Mouse (Mus musculus) MEL (cell line): ENCODE results near the gene Zbtb20. TPM values are rescaled to one million over a fixed set of nuclear protein-coding genes. Genes with fewer than 3 reads are reported as not detected.

Experiments
- DNase-seq: peaks from one replicate; pipeline ENCODE4 v3.0.0; 2011; ENCODE audit warnings: low read depth, low spot score
- H3K27ac ChIP-seq: 2 replicates; pipeline ENCODE4 v1.5.1; 2012; ENCODE audit warnings: low read depth, mild to moderate bottlenecking, control low read depth, low read length, moderate library complexity; ENCODE audit not compliant: control insufficient read depth
- H3K27me3 ChIP-seq, 2 experiments: fragments of 150-350 bp in 1 of 2; sonication (generic) in 1 of 2; 2 replicates each; pipeline ENCODE4 v1.6.1; 2012; ENCODE audit warnings: low read length in 2 of 2, mild to moderate bottlenecking in 2 of 2, improper control_type of control experiment in 1 of 2, moderate library complexity in 1 of 2; ENCODE audit not compliant: insufficient read depth in 2 of 2, control insufficient read depth in 1 of 2
- H3K36me3 ChIP-seq, 2 experiments: 2 replicates each; pipeline ENCODE4 v1.6.1; 2012 to 2014; ENCODE audit warnings: low read length in 2 of 2, improper control_type of control experiment in 1 of 2, inconsistent platforms in 1 of 2, mild to moderate bottlenecking in 1 of 2; ENCODE audit not compliant: insufficient read depth in 2 of 2, control insufficient read depth in 1 of 2
- H3K4me1 ChIP-seq, 2 experiments: fragments of 150-350 bp in 1 of 2; sonication (generic) in 1 of 2; 2 replicates each; pipeline ENCODE4 v1.6.1; 2012; ENCODE audit warnings: low read length in 2 of 2, improper control_type of control experiment in 1 of 2, mild to moderate bottlenecking in 1 of 2; ENCODE audit not compliant: insufficient read depth in 2 of 2, control insufficient read depth in 1 of 2
- H3K4me3 ChIP-seq, 2 experiments: fragments of 150-350 bp in 1 of 2; sonication (generic) in 1 of 2; 2 replicates each; pipeline ENCODE4 v1.5.1; 2012; ENCODE audit warnings: low read depth in 2 of 2, low read length in 2 of 2, mild to moderate bottlenecking in 2 of 2, moderate library complexity in 2 of 2, control low read depth in 1 of 2, improper control_type of control experiment in 1 of 2; ENCODE audit not compliant: control insufficient read depth in 1 of 2, insufficient read depth in 1 of 2
- H3K79me2 ChIP-seq: 2 replicates; pipeline ENCODE4 v1.6.1; 2012; ENCODE audit warnings: mild to moderate bottlenecking, low read length, moderate library complexity; ENCODE audit not compliant: control insufficient read depth, poor library complexity, insufficient read depth
- H3K9ac ChIP-seq: 2 replicates; pipeline ENCODE4 v1.6.1; 2012; ENCODE audit warnings: low read depth, mild to moderate bottlenecking, control low read depth, low read length, moderate library complexity; ENCODE audit not compliant: control insufficient read depth, poor library complexity, severe bottlenecking
- H3K9me3 ChIP-seq: fragments of 150-350 bp; sonication (generic); replicated peaks from 2 replicates; pipeline ENCODE4 v1.6.1; 2012; ENCODE audit warnings: mild to moderate bottlenecking, low read length, improper control_type of control experiment, moderate library complexity; ENCODE audit not compliant: insufficient read depth
- BHLHE40 ChIP-seq: IDR thresholded peaks from 2 replicates; pipeline ENCODE4 v1.6.1; 2012; ENCODE audit warnings: low read depth, mild to moderate bottlenecking, inconsistent platforms, low read length, improper control_type of control experiment, borderline replicate concordance
- CHD1 ChIP-seq: IDR thresholded peaks from 2 replicates; pipeline ENCODE4 v1.6.1; 2012; ENCODE audit warnings: low read depth, mild to moderate bottlenecking, inconsistent platforms, low read length, improper control_type of control experiment
- CHD2 ChIP-seq: IDR thresholded peaks from 2 replicates; pipeline ENCODE4 v1.6.1; 2011; ENCODE audit warnings: low read length, improper control_type of control experiment
- E2F4 ChIP-seq: IDR thresholded peaks from 2 replicates; pipeline ENCODE4 v1.6.1; 2011; ENCODE audit warnings: low read depth, low read length, improper control_type of control experiment, borderline replicate concordance
- ELF1 ChIP-seq: IDR thresholded peaks from 2 replicates; pipeline ENCODE4 v1.6.1; 2014; ENCODE audit warnings: low read depth, mild to moderate bottlenecking, inconsistent platforms, low read length, improper control_type of control experiment, moderate library complexity
- EP300 ChIP-seq, 2 experiments: IDR thresholded peaks; 2 replicates each; pipeline ENCODE4 v1.6.1; 2011; ENCODE audit warnings: improper control_type of control experiment in 2 of 2, low read length in 2 of 2, low read depth in 1 of 2, mild to moderate bottlenecking in 1 of 2
- ETS1 ChIP-seq: IDR thresholded peaks from 2 replicates; pipeline ENCODE4 v1.6.1; 2012; ENCODE audit warnings: low read depth, mild to moderate bottlenecking, inconsistent platforms, low read length, improper control_type of control experiment, moderate library complexity
- GATA1 ChIP-seq: IDR thresholded peaks from 2 replicates; pipeline ENCODE4 v1.6.1; 2011; ENCODE audit warnings: low read depth, low read length, improper control_type of control experiment
- JUND ChIP-seq: IDR thresholded peaks from 2 replicates; pipeline ENCODE4 v1.6.1; 2011; ENCODE audit warnings: low read depth, mild to moderate bottlenecking, improper control_type of control experiment, low read length
- KAT2A ChIP-seq: conservative IDR thresholded peaks from 2 replicates; pipeline ENCODE4 v1.6.1; 2012; ENCODE audit warnings: low read depth, low read length, improper control_type of control experiment, inconsistent platforms
- MAFK ChIP-seq: IDR thresholded peaks from 2 replicates; pipeline ENCODE4 v1.6.1; 2011; ENCODE audit warnings: low read depth, mild to moderate bottlenecking, low read length, improper control_type of control experiment, borderline replicate concordance
- NELFE ChIP-seq: IDR thresholded peaks from 2 replicates; pipeline ENCODE4 v1.6.1; 2011; ENCODE audit warnings: low read depth, low read length, improper control_type of control experiment
- NRF1 ChIP-seq: IDR thresholded peaks from 2 replicates; pipeline ENCODE4 v1.6.1; 2014; ENCODE audit warnings: low read depth, mild to moderate bottlenecking, inconsistent platforms, low read length, improper control_type of control experiment, moderate library complexity; ENCODE audit not compliant: poor library complexity, insufficient read depth, severe bottlenecking
- POLR2A ChIP-seq, 2 experiments: IDR thresholded peaks; 2 replicates each; pipeline ENCODE4 v1.6.1; 2011 to 2012; ENCODE audit warnings: low read length in 2 of 2, mild to moderate bottlenecking in 2 of 2, control low read depth in 1 of 2, improper control_type of control experiment in 1 of 2, low read depth in 1 of 2, moderate library complexity in 1 of 2; ENCODE audit not compliant: control insufficient read depth in 1 of 2, insufficient read depth in 1 of 2, poor library complexity in 1 of 2
- POLR2AphosphoS5 ChIP-seq: IDR thresholded peaks from 2 replicates; pipeline ENCODE4 v1.6.1; 2012; ENCODE audit warnings: low read depth, borderline replicate concordance, mild to moderate bottlenecking, inconsistent platforms, low read length, moderate library complexity, mixed read lengths
- RAD21 ChIP-seq: IDR thresholded peaks from 2 replicates; pipeline ENCODE4 v1.6.1; 2011; ENCODE audit warnings: mild to moderate bottlenecking, low read depth, low read length, improper control_type of control experiment
- SIN3A ChIP-seq: IDR thresholded peaks from 2 replicates; pipeline ENCODE4 v1.6.1; 2012; ENCODE audit warnings: low read length, improper control_type of control experiment, inconsistent platforms
- TAL1 ChIP-seq: IDR thresholded peaks from 2 replicates; pipeline ENCODE4 v1.6.1; 2012; ENCODE audit warnings: mild to moderate bottlenecking, inconsistent platforms, low read length, moderate library complexity, mixed read lengths
- TBP ChIP-seq: IDR thresholded peaks from 2 replicates; pipeline ENCODE4 v1.8.0; 2011; ENCODE audit warnings: low read depth, low read length, improper control_type of control experiment
- UBTF ChIP-seq: IDR thresholded peaks from 2 replicates; pipeline ENCODE4 v1.6.1; 2012; ENCODE audit warnings: low read depth, mild to moderate bottlenecking, inconsistent platforms, low read length, improper control_type of control experiment, moderate library complexity, borderline replicate concordance; ENCODE audit not compliant: insufficient read depth
- ZC3H11A ChIP-seq: IDR thresholded peaks from 2 replicates; pipeline ENCODE4 v1.6.1; 2012; ENCODE audit warnings: low read depth, mild to moderate bottlenecking, inconsistent platforms, low read length, improper control_type of control experiment
- ZKSCAN1 ChIP-seq: IDR thresholded peaks from 2 replicates; pipeline ENCODE4 v1.6.1; 2012; ENCODE audit warnings: low read depth, mild to moderate bottlenecking, inconsistent platforms, low read length, improper control_type of control experiment, moderate library complexity
- ZMIZ1 ChIP-seq: IDR thresholded peaks from 2 replicates; pipeline ENCODE4 v1.6.1; 2012; ENCODE audit warnings: low read depth, mild to moderate bottlenecking, inconsistent platforms, low read length, improper control_type of control experiment, moderate library complexity
- ZNF384 ChIP-seq: IDR thresholded peaks from 2 replicates; pipeline ENCODE4 v1.6.1; 2012; ENCODE audit warnings: low read depth, mild to moderate bottlenecking, inconsistent platforms, low read length, improper control_type of control experiment
- polyA plus RNA-seq, 2 experiments: library from polyadenylated mRNA; stranded (reverse) in 1 of 2; unstranded in 1 of 2; fragments of >175 nt in 1 of 2; fragments of >200 nt in 1 of 2; gene quantifications; 2 replicates each; pipeline versions ENCODE4 v1.2.1 to v1.2.4; 2012; ENCODE audit warnings: low replicate concordance in 2 of 2, low read depth in 1 of 2; ENCODE audit not compliant: insufficient read length in 2 of 2, insufficient read depth in 1 of 2, missing spikeins in 1 of 2
- total RNA-seq: library from RNA; depleted of rRNA; stranded (reverse); fragments of 300-350 nt; gene quantifications from 2 replicates; pipeline ENCODE4 v1.2.3, GENCODE M21; 2012

Gene Zbtb20
- total and polyA plus RNA-seq, 3 experiments, result 0.17 to 0.27 TPM; not detected in 1

- Histone ChIP-seq H3K36me3 (no peaks in the 10 kb centered on the region), H3K79me2 (no peaks in the 10 kb centered on the region), H3K4me1 (no peaks in the 10 kb centered on the region), H3K9me3 (no peaks in the 10 kb centered on the region), H3K27ac (no peak overlapping the region), H3K9ac (no peak overlapping the region), H3K4me3 (no peak overlapping the region), H3K27me3 (peaks cover 14 to 18% of the 10 kb centered on the region in 2 experiments)
- TF ChIP-seq RAD21 (no peak), POLR2AphosphoS5 (no peak), GATA1 (no peak), ZMIZ1 (no peak), ZNF384 (no peak), JUND (no peak), SIN3A (no peak), TBP (no peak), ZC3H11A (no peak), NRF1 (no peak), ZKSCAN1 (no peak), ELF1 (no peak), ETS1 (no peak), TAL1 (no peak), BHLHE40 (no peak), POLR2A (IDR thresholded peaks at IDR 0.05; ENCODE audit: control insufficient read depth in 1 of 2, insufficient read depth in 1 of 2, low read depth in 1 of 2, low read length in 2 of 2, poor library complexity in 1 of 2) (no peak), NELFE (no peak)
- DNase-seq, result no peak
Observed at GRCm38 (mm10) chr16:43547323-43548180, 671.9 kb downstream of the Zbtb20 start.

GRCm38 (mm10) chr16:43548774-43549173 lies 673.1 kb downstream of the Zbtb20 start:
- no peaks in the 10 kb centered on the region for H3K79me2 ChIP-seq
- no peak for TF ChIP-seq JUND
- TF ChIP-seq TBP, result no peak
- no peak for TF ChIP-seq E2F4
- TF ChIP-seq UBTF, result no peak
- no peak for TF ChIP-seq ZNF384
- no peak for TF ChIP-seq KAT2A
- TF ChIP-seq NRF1, result no peak
- no peak for TF ChIP-seq MAFK
- no peak for TF ChIP-seq CHD1
- TF ChIP-seq CHD2, result no peak
- TF ChIP-seq POLR2AphosphoS5, result no peak
- no peak for TF ChIP-seq ELF1
- no peak for TF ChIP-seq EP300 (IDR thresholded peaks at IDR 0.05; ENCODE audit: low read depth in 1 of 2, low read length in 2 of 2)
- H3K9ac ChIP-seq, result no peak overlapping the region
- H3K9me3 ChIP-seq, result no peaks in the 10 kb centered on the region
- DNase-seq, result no peak
- no peaks in the 10 kb centered on the region for H3K36me3 ChIP-seq
- no peak overlapping the region for H3K27ac ChIP-seq
- H3K4me1 ChIP-seq, result no peaks in the 10 kb centered on the region
- peaks cover 17% of the 10 kb centered on the region in 2 experiments for H3K27me3 ChIP-seq
- no peak overlapping the region for H3K4me3 ChIP-seq
